Mouse (Mus musculus) bone marrow, adult 2 months (tissue): ENCODE results near the gene Pdhx.

Source experiments
- CTCF ChIP-seq: fragments of 200-500 bp; IDR thresholded peaks from 2 replicates; pipeline ENCODE4 v1.5.1; 2011; ENCODE audit warnings: low read length, control low read depth; ENCODE audit not compliant: control insufficient read depth, insufficient read depth
- POLR2A ChIP-seq: fragments of 200-500 bp; IDR thresholded peaks from 2 replicates; pipeline ENCODE4 v1.6.1; 2011; ENCODE audit warnings: low read depth, mild to moderate bottlenecking, control low read depth, low read length, borderline replicate concordance; ENCODE audit not compliant: control insufficient read depth

- no peak for TF ChIP-seq CTCF
- TF ChIP-seq POLR2A: no peak
These were observed 3.4 kb downstream of the Pdhx start for GRCm38 (mm10) chr2:103069752-103070405.
